Mouse (Mus musculus) intestine, embryonic 16.5 days (tissue): ENCODE results near the gene Irf1. TPM values are rescaled to one million over a fixed set of nuclear protein-coding genes. Genes with fewer than 3 reads are reported as not detected.
A peak's percentile ranks its signal among the peaks of the same experiment; 100 is the strongest.

ENCODE experiments used
- ATAC-seq: fragments of 200-750 bp; cut with Nextera tagmentation; 2 replicates; pipeline ENCODE4 v1.8.0; 2017; ENCODE audit warnings: moderate TSS enrichment, moderate library complexity
- H3K27ac ChIP-seq: fragments of 300-500 bp; sonication (generic); 2 replicates; pipeline ENCODE4 v1.5.1; 2014; ENCODE audit warnings: mild to moderate bottlenecking, low read length
- H3K27me3 ChIP-seq: fragments of 300-500 bp; sonication (generic); replicated peaks from 2 replicates; pipeline ENCODE4 v1.6.1; 2014; ENCODE audit warnings: low read length, control low read depth, mixed read lengths; ENCODE audit not compliant: control insufficient read depth, insufficient read depth
- H3K36me3 ChIP-seq: fragments of 300-500 bp; sonication (generic); 2 replicates; pipeline ENCODE4 v1.6.1; 2014; ENCODE audit warnings: low read length, control low read depth; ENCODE audit not compliant: control insufficient read depth, insufficient read depth
- H3K4me1 ChIP-seq: fragments of 300-500 bp; sonication (generic); 2 replicates; pipeline ENCODE4 v1.6.1; 2014; ENCODE audit warnings: low read length, control low read depth, mixed read lengths; ENCODE audit not compliant: control insufficient read depth, insufficient read depth
- H3K4me2 ChIP-seq: fragments of 300-500 bp; sonication (generic); 2 replicates; pipeline ENCODE4 v1.6.1; 2014; ENCODE audit warnings: low read depth, low read length, control low read depth
- H3K4me3 ChIP-seq: fragments of 300-500 bp; sonication (generic); 2 replicates; pipeline ENCODE4 v1.5.1; 2014; ENCODE audit warnings: mild to moderate bottlenecking, low read length
- H3K9ac ChIP-seq: fragments of 300-500 bp; sonication (generic); 2 replicates; pipeline ENCODE4 v1.6.1; 2014; ENCODE audit warnings: low read depth, low read length
- H3K9me3 ChIP-seq: fragments of 300-500 bp; sonication (generic); 2 replicates; pipeline ENCODE4 v1.6.1; 2016; ENCODE audit warnings: low read length, control low read depth; ENCODE audit not compliant: control insufficient read depth
- WGBS: fragments of 180-500 bp; shearing (Covaris S2); extraction: QIAGEN DNeasy Blood & Tissue Kit; methylation state at CpG from one replicate; pipeline ENCODE4 v1.1.7; 2014; 5-methylcytosine and 5-hydroxymethylcytosine counted together
- polyA plus RNA-seq: library from polyadenylated mRNA; unstranded; fragments of >200 nt; fragmentation: Nextera tagmentation; extraction: Ambion mirVana; gene quantifications from 2 replicates; pipeline ENCODE4 v1.2.1, GENCODE M21; 2015

Irf1 gene
- polyA plus RNA-seq, 1 experiment from 2014 or later: 52.9 TPM

DNA sequence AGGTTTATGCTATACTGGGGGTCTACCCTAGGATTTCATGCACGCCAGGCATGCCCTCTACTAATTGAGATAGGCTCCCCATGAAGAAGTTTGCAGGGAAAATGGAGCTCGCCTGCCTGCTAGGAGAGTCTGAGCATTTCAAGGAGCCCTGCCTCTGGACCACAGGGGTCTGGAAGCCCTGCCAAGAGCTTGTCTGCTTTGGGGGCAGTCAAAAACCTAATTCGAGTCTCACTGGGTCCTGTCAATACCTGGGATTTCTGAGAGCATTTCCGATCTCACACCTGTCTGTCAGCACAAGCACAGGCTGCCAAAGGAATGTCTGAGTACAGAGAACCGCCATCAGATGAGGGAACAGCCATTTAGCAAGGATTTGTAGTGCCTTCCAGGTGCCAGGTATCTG is 5.2 kb upstream of the Irf1 start:
- no peak overlapping the region for H3K4me2 ChIP-seq
- H3K27me3 ChIP-seq: no peaks in the 10 kb centered on the region
- H3K36me3 ChIP-seq: no peaks in the 10 kb centered on the region
- no peak overlapping the region for H3K4me3 ChIP-seq
- peaks cover 57% of the 10 kb centered on the region for H3K4me1 ChIP-seq
- 62% methylated on average over 5 of the region's 5 CpGs for WGBS
- no peaks in the 10 kb centered on the region for H3K9me3 ChIP-seq
- no peak for ATAC-seq
- peak overlapping the region; percentile 77; the same call in 1 of the 2 replicates for H3K9ac ChIP-seq
- peak overlapping the region; percentile 100 for H3K27ac ChIP-seq

DNA sequence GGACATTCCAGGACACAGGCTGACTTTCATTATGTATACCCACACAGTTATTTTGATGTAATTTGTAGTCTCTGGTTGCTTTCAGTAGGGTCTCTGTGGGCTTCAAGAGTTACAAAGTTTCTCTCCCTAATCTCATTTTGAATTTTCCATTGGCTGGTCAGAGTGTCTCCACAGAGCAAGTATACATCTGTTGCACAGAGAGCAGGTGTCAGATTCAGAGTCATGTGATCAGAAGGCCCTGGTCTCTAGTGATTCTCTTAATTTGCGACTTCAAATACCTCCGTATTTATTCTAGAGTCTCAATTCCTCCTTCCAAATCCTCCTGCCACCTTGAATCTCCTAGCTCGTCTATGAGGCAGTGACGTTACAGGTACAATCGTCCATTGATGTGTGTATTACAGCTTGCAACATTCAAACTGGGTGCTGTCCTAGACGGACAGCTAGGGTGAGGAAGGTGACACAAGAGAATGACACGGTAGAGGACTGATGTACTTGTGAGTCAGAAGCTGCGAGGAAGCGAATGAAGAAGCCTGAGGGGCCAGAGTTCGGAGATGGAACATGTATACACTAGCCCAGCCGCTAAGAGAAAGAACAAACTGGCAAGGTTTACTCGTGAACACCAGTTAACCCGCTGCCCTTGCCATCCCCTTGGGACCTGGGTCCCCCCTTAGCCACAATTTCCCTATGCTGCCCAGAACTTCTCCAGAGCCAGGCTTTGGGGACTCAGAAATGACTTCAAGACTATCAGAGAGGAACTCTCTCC is 1.2 kb upstream of the Irf1 start:
- H3K9ac ChIP-seq: no peak overlapping the region
- H3K4me3 ChIP-seq: no peak overlapping the region
- H3K27ac ChIP-seq: peak overlapping the region; percentile 82; the same call in 1 of the 2 replicates
- peaks cover under 1% of the 10 kb centered on the region; the same call in 1 of the 2 replicates for H3K36me3 ChIP-seq
- H3K27me3 ChIP-seq: no peaks in the 10 kb centered on the region
- WGBS: 75% methylated on average over 13 of the region's 13 CpGs
- H3K4me2 ChIP-seq: no peak overlapping the region
- no peak for ATAC-seq
- H3K9me3 ChIP-seq: no peaks in the 10 kb centered on the region
- H3K4me1 ChIP-seq: peaks cover 28% of the 10 kb centered on the region

DNA sequence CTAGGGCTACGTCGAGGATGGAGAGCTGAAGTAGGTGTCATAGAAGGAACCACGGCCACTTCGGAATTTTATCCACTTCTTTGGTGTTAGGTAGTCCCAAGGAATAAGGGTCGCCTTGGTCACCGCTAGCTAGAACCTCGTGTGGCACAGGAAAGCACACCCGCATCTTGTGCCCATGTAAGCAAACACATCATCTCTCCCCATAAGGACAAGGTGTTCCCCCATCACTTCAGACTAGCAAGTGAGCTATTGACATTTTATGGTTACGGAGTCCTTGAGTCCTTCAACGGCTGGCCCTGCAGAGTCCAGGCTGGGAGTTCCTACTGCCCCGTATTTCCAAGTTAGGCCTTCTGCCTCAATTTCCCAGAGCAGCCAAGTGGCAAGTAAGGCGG is 633 bp upstream of the Irf1 start:
- peak overlapping the region; percentile 90 for H3K9ac ChIP-seq
- H3K4me1 ChIP-seq: peaks cover 25% of the 10 kb centered on the region
- H3K36me3 ChIP-seq: peaks cover 6% of the 10 kb centered on the region; the same call in 1 of the 2 replicates
- peak overlapping the region; percentile 82 for H3K27ac ChIP-seq
- peak overlapping the region; percentile 89 for H3K4me3 ChIP-seq
- H3K4me2 ChIP-seq: peak overlapping the region; percentile 77
- no peak for ATAC-seq
- no peaks in the 10 kb centered on the region for H3K9me3 ChIP-seq
- 56% methylated on average over 12 of the region's 12 CpGs for WGBS
- no peaks in the 10 kb centered on the region for H3K27me3 ChIP-seq

DNA sequence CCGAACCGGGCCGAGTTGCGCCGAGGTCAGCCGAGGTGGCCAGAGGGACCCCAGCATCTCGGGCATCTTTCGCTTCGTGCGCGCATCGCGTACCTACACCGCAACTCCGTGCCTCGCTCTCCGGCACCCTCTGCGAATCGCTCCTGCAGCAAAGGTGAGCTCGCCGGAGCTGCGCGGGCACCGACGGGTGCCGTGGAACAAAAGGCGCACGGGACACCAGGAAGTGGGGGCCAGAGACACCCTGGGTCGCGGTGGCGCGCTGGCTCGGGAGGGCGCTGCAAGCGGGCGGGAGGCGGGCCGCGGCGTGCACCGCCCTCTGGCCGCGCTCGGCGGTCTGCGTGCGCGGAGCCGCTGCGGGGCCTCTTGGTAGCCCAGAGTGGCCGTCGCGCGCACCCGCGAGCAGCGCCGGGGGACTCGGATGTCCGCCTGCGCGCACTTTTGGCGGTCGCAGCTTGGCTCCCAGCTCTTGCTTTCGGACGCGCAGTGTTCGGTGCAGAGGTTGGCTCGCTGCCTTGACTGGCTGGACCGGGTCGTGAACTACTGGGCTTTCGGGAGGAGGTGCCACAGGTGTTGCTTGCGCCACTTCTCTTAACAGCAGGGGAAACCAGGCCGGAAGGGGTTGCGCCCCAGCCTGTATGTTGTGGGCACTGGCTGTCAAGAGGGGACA is 444 bp downstream of the Irf1 start:
- Histone ChIP-seq H3K27ac (peak overlapping the region; percentile 91), H3K36me3 (peaks cover 12% of the 10 kb centered on the region; the same call in 1 of the 2 replicates), H3K4me1 (peaks cover 16% of the 10 kb centered on the region), H3K9ac (peak overlapping the region; percentile 90), H3K4me2 (peak overlapping the region; percentile 77), H3K9me3 (no peaks in the 10 kb centered on the region), H3K4me3 (peak overlapping the region; percentile 89), H3K27me3 (no peaks in the 10 kb centered on the region)
- peak; percentile 86 for ATAC-seq
- WGBS: under 1% methylated on average over 65 of the region's 75 CpGs

DNA sequence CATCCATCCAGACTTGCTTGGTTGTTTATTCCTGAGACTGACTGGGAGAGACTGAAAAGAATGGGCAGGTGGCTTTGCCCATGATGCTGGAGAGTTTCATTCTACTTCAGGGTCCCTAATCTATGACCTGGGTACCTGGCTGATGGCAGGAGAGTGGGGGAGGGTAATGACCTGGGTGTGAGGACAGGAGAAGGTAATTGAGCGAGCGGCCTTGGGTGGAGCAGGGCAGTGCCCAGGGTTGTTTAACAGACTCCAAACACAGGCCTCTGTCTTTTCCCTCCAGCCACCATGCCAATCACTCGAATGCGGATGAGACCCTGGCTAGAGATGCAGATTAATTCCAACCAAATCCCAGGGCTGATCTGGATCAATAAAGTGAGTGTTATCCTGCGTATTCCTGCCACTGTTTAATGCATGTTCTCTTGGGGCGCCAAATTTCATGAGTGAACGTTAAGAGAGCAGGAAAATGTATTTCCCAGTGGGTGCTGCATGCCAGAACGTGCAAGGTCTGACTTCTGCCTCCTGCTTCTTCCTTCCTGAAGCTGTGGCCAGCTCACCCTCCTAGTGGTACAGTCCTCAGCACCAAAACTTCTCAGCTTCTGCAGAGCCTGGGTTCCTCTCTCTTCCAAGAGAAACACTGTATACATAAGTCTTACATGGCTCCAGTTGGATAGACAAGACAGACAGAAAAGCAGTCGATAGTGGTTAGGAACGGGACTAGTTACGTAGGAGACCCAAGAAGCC is 1.4 kb downstream of the Irf1 start:
- Histone ChIP-seq H3K9me3 (no peaks in the 10 kb centered on the region), H3K9ac (peak overlapping the region; percentile 90), H3K4me2 (peak overlapping the region; percentile 77), H3K27ac (0 out of 2 replicates have a peak overlapping the region, but pooled peaks have one; percentile 91), H3K27me3 (no peaks in the 10 kb centered on the region), H3K36me3 (peaks cover 18% of the 10 kb centered on the region), H3K4me1 (peaks cover 16% of the 10 kb centered on the region), H3K4me3 (peak overlapping the region; percentile 89)
- 62% methylated on average over 11 of the region's 11 CpGs for WGBS
- no peak for ATAC-seq

DNA sequence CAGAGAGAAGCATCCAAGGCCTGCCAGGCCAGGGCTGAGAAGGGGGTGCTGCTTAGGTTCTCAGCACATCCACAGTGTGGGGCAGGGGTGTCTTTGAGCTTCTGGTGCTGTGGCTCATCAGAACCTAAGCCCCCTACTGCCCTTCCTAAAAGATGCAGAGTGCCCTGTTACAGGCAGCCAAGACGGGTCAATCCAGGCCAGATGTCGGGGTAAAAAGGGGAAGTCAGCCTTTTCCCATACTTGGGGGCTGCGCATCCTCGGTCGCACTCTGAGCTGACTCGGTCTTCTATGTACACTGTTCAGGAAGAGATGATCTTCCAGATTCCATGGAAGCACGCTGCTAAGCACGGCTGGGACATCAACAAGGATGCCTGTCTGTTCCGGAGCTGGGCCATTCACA is 2.7 kb downstream of the Irf1 start:
- no peak for ATAC-seq
- H3K27ac ChIP-seq: no peak overlapping the region
- 85% methylated on average over 9 of the region's 9 CpGs for WGBS
- H3K27me3 ChIP-seq: no peaks in the 10 kb centered on the region
- H3K4me2 ChIP-seq: peak overlapping the region; percentile 32
- no peaks in the 10 kb centered on the region for H3K9me3 ChIP-seq
- no peak overlapping the region; the same call in 1 of the 2 replicates for H3K9ac ChIP-seq
- no peak overlapping the region for H3K4me3 ChIP-seq
- H3K36me3 ChIP-seq: peaks cover 23% of the 10 kb centered on the region
- H3K4me1 ChIP-seq: peaks cover 19% of the 10 kb centered on the region

DNA sequence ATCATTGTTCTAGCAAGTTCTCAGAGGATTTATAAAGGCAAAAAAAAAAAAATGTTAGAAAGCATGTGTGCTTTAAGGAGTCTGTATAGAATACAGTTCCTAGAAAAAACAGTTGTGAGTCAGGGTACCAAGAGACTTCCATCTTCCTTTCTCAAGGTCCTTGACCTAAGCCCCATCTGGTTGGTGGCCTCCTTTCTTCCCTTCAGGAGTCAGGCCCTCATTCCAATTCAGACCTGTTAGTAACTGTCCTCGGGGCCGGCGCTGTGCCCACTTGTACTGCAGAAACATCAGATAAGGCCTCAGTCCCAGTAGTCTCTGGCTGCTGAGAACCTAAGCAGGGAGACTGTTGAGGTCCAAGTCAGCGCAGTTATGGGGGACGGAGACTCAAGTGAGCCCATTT is 3.3 kb downstream of the Irf1 start, which contains the start of gene Gm17334:
Gene Gm17334 (minus strand): TSS at position 101 of the 400 bp plus-strand sequence.
- peak within 1 kb of the TSS; percentile 32 for H3K4me2 ChIP-seq
- 87% methylated on average over 5 of the region's 5 CpGs for WGBS
- ATAC-seq: no peak

DNA sequence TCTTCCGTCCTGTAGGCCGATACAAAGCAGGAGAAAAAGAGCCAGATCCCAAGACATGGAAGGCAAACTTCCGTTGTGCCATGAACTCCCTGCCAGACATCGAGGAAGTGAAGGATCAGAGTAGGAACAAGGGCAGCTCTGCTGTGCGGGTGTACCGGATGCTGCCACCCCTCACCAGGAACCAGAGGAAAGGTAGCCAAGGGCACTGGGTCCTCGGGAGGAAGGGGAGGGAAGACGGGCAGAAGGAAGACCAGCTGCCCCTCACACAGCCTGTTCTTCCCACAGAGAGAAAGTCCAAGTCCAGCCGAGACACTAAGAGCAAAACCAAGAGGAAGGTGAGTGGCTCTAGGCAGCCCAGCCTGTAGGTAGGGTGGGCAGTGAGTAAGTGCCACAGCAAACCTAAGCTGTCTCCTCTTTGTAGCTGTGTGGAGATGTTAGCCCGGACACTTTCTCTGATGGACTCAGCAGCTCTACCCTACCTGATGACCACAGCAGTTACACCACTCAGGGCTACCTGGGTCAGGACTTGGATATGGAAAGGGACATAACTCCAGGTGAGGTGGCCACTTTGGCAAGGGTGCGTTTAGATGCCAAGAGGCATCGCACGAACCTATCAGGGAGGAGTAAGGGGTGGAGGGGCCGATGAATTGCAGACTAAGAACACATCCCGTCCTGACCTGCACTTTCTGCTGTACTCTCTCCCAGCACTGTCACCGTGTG is 4.0 kb downstream of the Irf1 start:
- Histone ChIP-seq H3K4me3 (no peak overlapping the region), H3K27ac (no peak overlapping the region), H3K9me3 (no peaks in the 10 kb centered on the region), H3K4me2 (no peak overlapping the region), H3K9ac (no peak overlapping the region), H3K27me3 (no peaks in the 10 kb centered on the region), H3K4me1 (peaks cover 19% of the 10 kb centered on the region), H3K36me3 (peaks cover 32% of the 10 kb centered on the region)
- ATAC-seq: no peak
- WGBS: 89% methylated on average over 16 of the region's 16 CpGs

More for the DNA sequence above, 3.3 kb downstream of the Irf1 start, which contains the start of gene Gm17334:
- Histone ChIP-seq H3K9me3 (no peaks in the 10 kb centered on the region), H3K36me3 (peaks cover 28% of the 10 kb centered on the region), H3K27ac (no peak within 1 kb of the TSS), H3K27me3 (no peaks in the 10 kb centered on the region), H3K4me1 (peaks cover 19% of the 10 kb centered on the region), H3K4me3 (no peak within 1 kb of the TSS), H3K9ac (no peak within 1 kb of the TSS; the same call in 1 of the 2 replicates)
